Mouse (Mus musculus): ENCODE data around the gene Gm10447. TPM values are rescaled to one million over a fixed set of nuclear protein-coding genes. Genes with fewer than 3 reads are reported as not detected.

The Gm10447 gene
- not detected for polyA plus RNA-seq (2017; shearing (Covaris generic))

DNA sequence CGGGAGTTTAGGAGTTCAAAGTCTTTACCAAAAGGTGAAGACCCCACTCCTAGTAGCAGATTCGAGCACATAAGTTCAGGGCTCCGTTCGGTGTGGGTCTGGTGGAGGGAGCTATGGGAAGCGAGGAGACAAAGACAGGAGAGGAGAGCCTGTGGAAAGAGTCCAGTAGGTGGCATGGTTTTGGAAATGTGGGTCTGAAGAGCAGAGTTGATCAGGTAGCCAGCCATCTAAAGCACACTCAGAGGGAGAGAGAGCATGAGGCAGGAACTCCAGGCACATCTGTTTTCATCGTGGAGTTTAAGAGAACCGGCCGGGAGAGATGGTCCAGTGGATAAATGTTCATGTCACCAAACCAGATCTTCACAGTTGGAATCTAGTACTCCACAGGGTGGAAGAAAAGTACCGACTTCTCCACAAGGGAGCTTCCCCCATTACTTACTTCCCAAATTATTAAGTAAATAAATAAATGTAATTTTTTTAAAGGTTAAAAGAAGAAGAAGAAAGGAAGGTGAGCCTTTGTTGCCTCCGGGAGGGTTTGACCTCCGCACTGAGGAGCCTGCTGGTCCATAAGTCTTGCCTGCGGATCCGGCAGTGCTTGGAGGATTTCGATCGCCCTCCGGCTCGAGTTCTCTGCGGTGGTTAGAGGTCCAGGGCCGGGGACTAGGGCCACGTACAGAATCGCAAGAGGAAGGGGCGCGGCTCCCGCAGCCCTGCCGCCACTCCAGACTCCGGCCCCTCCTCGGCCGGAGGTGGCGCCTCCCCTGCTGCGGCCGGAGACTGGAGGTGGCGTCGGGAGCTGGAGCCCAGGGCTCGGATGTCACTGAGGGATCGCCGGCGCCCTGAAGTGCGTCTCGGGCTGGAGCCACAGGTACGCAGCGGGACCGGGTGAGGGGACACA is at the start of gene Gm10447, which contains the start of gene Shroom1:
Gene Gm10447 (minus strand): TSS at position 637 of the 898 bp plus-strand sequence.
Gene Shroom1 (plus strand): TSS at position 732 of the 898 bp plus-strand sequence.

DNA sequence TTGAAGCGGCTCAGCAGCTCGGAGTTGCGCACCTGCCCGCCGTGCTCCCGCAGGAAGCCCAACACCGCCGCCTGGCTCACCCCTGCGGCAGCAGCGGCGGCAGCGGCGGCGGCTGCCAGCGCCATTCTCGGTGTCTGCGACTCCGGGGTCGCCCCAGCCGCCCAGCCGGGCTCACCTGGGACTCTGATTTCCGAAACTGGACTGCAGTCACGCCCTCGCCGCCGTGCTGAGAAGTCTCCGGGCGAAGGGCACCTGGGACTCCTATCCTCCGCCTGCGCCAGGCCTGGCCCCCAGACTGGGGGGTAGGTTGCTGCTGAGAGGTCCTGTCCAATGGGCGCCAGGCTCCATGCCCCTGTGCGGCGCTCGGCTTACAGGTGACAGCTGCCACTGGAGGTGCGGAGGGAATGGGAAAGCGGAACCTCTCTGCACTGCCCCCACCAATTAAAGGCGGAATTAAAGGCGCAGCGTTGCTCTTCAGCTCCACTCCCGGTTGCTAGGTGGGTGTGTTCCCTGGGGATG is 22.9 kb upstream of the Gm10447 start, which contains the start of the genes Gm9945 and Sowaha:
Gene Gm9945 (plus strand): TSS at position 384 of the 519 bp plus-strand sequence.
Gene Sowaha (minus strand): TSS at position 492 of the 519 bp plus-strand sequence.

DNA sequence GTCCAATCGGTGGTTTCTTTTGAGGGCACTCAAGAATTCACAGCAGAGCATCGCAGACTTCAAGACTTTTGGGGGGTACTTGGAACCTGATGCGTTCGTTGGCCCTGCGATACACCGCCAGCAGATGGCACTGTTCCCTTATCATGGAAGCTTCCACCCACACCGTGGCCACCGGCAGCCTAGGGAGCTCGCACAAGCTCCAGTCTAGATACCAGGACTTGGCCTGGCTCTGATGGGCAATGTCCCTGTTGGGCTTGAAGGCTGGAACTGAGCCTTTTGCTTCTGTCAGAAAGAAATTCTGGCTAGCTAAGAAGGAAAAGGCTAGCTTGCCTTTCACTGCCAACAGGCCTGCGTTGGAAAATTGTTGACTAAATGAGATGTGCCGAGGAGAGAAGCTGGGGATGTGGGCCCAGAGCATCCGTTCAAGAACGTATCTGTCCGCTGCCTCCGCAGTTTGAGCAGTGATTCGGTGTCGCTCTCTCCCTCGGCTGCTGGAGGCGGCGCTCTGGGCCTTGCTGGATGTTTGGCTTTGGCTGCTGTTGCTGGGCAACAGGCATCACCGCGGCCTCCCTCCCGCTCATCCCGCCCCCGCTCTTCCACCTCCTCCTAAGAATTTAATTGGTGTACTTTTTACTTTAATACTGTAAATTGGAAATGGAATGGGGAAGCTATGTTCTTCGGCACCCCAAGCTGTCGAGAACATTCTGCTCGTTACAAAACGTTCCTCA is 13.2 kb upstream of the Gm10447 start, which contains the start of gene Gm9837:
Gene Gm9837 (minus strand): TSS at position 512 of the 728 bp plus-strand sequence.

DNA sequence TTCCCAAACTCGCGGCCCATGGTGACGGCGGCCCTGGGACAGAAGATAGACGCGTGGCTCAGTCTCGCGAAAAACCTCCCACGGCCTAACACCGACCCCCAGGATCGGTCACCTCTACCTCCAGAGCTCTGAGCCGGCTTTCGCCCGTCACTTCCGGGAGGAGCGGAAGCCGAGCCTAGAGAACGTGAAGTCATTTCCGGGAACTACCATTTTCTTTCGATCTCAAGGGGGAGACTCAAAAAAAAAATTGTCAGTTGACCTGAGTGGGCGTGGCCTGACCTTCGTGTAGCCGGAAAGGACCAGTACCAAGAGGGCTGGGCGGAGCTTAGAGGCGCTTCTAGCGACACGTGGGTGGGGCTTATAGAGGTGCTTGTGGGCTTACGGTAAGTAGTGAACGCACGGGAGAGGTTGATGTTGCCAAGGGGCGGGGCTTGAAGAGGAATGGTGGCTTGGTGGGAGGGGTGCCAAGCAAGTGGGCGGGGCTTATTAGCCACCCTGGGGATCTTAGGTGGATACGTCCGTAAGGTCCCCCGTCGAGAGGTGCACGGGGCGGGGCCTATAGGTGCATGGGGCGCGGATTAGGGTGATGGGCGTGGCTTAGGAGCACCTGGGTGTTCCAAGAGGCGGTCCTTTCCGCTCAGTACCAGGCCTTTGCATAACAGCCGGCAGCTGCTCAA is 26.1 kb downstream of the Gm10447 start, which contains the start of the genes Uqcrq and Gdf9:
Gene Uqcrq (minus strand): TSS at position 162 of the 677 bp plus-strand sequence.
Gene Gdf9 (plus strand): TSS at position 354 of the 677 bp plus-strand sequence.

DNA sequence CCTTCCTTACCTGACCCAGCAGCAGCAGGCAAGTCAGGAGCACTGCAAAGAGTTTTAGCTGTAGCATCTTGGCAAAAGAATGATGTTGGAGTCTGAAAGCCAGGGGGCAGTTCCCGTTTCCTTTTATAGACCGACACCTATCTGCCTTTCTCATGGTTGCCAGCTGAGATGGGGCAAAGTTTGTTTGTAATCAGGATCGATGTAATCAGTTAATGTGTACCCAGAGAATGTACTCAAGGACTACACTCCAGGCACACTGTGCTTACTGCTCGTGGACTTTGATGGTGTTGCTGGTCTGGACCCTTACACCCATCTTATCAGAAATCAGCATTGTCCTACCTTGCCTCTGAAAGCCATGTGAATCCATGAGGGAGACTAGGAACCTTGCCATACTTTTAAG is 33.9 kb downstream of the Gm10447 start, which contains the start of gene Leap2:
Gene Leap2 (minus strand): TSS at position 135 of the 400 bp plus-strand sequence.

Other genes starting within 250 kb of the Gm10447 start
- 185 TPM for gene Hspa4, start 156.7 kb downstream of the Gm10447 start, polyA plus RNA-seq (2017; shearing (Covaris generic))
- gene Zcchc10, start 132.4 kb downstream of the Gm10447 start, polyA plus RNA-seq (2017; shearing (Covaris generic)) = 32.1 TPM
- gene Aff4, start 106.3 kb downstream of the Gm10447 start, polyA plus RNA-seq (2017; shearing (Covaris generic)) = 588 TPM
- not detected for gene Leap2, start 33.9 kb downstream of the Gm10447 start, polyA plus RNA-seq (2017; shearing (Covaris generic))
- 222 TPM for gene Uqcrq, start 26.3 kb downstream of the Gm10447 start, polyA plus RNA-seq (2017; shearing (Covaris generic))
- 0.27 TPM for gene Gdf9, start 26.1 kb downstream of the Gm10447 start, polyA plus RNA-seq (2017; shearing (Covaris generic))
- gene Shroom1, start 95 bp upstream of the Gm10447 start, polyA plus RNA-seq (2017; shearing (Covaris generic)) = not detected
- gene Gm9837, start 13.4 kb upstream of the Gm10447 start, polyA plus RNA-seq (2017; shearing (Covaris generic)) = not detected
- gene Gm9945, start 23.1 kb upstream of the Gm10447 start, polyA plus RNA-seq (2017; shearing (Covaris generic)) = not detected
- gene Sowaha, start 23.2 kb upstream of the Gm10447 start, polyA plus RNA-seq (2017; shearing (Covaris generic)) = not detected
- 1.2 TPM for gene Sept8, start 62.1 kb upstream of the Gm10447 start, polyA plus RNA-seq (2017; shearing (Covaris generic))
- 8.3 TPM for gene Kif3a, start 110.3 kb upstream of the Gm10447 start, polyA plus RNA-seq (2017; shearing (Covaris generic))
- gene Il4, start 161.6 kb upstream of the Gm10447 start, polyA plus RNA-seq (2017; shearing (Covaris generic)) = not detected
- gene Il13, start 177.6 kb upstream of the Gm10447 start, polyA plus RNA-seq (2017; shearing (Covaris generic)) = not detected

All from naive thymus-derived CD4-positive, alpha-beta T cell, adult 5 months (primary cell).